Mouse (Mus musculus) frontal cortex, postnatal 14 days (tissue): ENCODE data around the gene Dpagt1.
"Not testable (repeated sequence)": the region's sequence is repeated elsewhere in the genome, so short reads cannot be mapped to it uniquely, and the experiment has no call there.

Source experiments
- DNase-seq, 2 experiments: peaks; one replicate each; pipeline ENCODE4 v3.0.0; 2022; ENCODE audit warnings: low spot score in 2 of 2

The Dpagt1 gene

GRCm38 (mm10) chr9:44325768-44326370 lies at the start of gene Dpagt1:
Dpagt1 (plus strand) TSS chr9:44326019.
- DNase-seq = peak in 1 of 2 experiments; percentile 64

GRCm38 (mm10) chr9:44283183-44283582 lies 42.6 kb upstream of the Dpagt1 start:
- DNase-seq = no peak

- DNase-seq = no peak
Measured at GRCm38 (mm10) chr9:44286256-44286850, 39.5 kb upstream of the Dpagt1 start.

GRCm38 (mm10) chr9:44287003-44287400 lies 38.8 kb upstream of the Dpagt1 start:
- DNase-seq = no peak

GRCm38 (mm10) chr9:44287401-44288075 lies 38.3 kb upstream of the Dpagt1 start:
- peak in 1 of 2 experiments; percentile 33 for DNase-seq

GRCm38 (mm10) chr9:44288076-44288958 lies 37.5 kb upstream of the Dpagt1 start, which contains the start of gene Abcg4:
Abcg4 (minus strand) TSS chr9:44288615.
- peak in 1 of 2 experiments; percentile 53 for DNase-seq

- DNase-seq = no peak
Measured at GRCm38 (mm10) chr9:44288959-44289291, 36.9 kb upstream of the Dpagt1 start.

GRCm38 (mm10) chr9:44292490-44292889 lies 33.3 kb upstream of the Dpagt1 start:
- no peak for DNase-seq

GRCm38 (mm10) chr9:44300001-44300400 lies 25.8 kb upstream of the Dpagt1 start:
- not testable (repeated sequence) for DNase-seq

GRCm38 (mm10) chr9:44305466-44306079 lies 20.2 kb upstream of the Dpagt1 start, which contains the start of gene Hinfp:
Hinfp (minus strand) TSS chr9:44305671.
- peak; percentile 96 to 98 for DNase-seq

- no peak for DNase-seq
Measured at GRCm38 (mm10) chr9:44306532-44306931, 19.3 kb upstream of the Dpagt1 start.

GRCm38 (mm10) chr9:44307248-44307647 lies 18.6 kb upstream of the Dpagt1 start:
- no peak for DNase-seq

- no peak for DNase-seq
Measured at GRCm38 (mm10) chr9:44309756-44310155, 16.1 kb upstream of the Dpagt1 start.

- DNase-seq = no peak
Measured at GRCm38 (mm10) chr9:44310750-44311135, 15.1 kb upstream of the Dpagt1 start.

GRCm38 (mm10) chr9:44311136-44312134 lies 14.4 kb upstream of the Dpagt1 start:
- no peak for DNase-seq

- DNase-seq = peak; percentile 72 to 73
Measured at GRCm38 (mm10) chr9:44313476-44314256, 12.2 kb upstream of the Dpagt1 start.

- no peak for DNase-seq
Measured at GRCm38 (mm10) chr9:44314257-44314547, 11.6 kb upstream of the Dpagt1 start.

- no peak for DNase-seq
Measured at GRCm38 (mm10) chr9:44314910-44315309, 10.9 kb upstream of the Dpagt1 start.

- DNase-seq = no peak
Measured at GRCm38 (mm10) chr9:44317452-44317851, 8.4 kb upstream of the Dpagt1 start.
